Mouse (Mus musculus): Measurements from ENCODE around the gene Mrpl50. TPM values are rescaled to one million over a fixed set of nuclear protein-coding genes. Genes with fewer than 3 reads are reported as not detected.
"Not testable (repeated sequence)": the region's sequence is repeated elsewhere in the genome, so short reads cannot be mapped to it uniquely, and the experiment has no call there.

Gene Mrpl50
- polyA plus RNA-seq, 1 experiment from 2014 or later = 93.6 TPM

DNA sequence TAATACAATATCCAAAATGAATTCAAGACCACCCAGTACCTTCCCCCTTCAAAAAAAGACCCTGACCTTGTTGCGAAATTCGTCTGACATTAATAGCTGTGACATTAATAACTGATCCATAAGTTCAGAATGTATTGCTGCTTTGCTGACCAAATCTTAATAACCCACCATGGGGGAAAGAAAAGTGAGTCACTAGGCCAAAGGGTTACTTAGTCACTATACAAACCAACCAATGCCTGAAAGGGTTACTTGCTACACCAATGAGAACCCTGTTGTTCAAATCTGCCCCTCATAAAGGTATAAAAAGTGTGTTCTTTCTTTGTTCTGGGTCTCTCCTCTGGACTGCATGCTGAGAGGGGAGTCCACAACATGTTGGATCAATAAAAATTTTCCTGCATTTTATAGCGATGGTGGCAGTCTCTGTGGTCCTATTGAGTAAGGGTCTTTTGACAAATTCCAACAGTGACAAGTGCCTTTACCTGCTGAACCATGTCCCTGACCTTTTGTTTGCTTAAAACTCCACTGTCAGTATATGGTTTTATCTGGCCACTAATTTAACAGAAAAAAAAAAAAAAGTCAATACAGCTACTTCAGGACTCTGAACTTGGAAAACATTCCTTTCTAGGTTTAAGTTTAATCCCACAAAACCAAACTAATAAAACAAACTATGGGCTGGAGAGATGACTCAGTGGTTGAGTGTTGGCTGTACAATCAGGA, 34.8 kb downstream of the Mrpl50 start:
- H3K9ac ChIP-seq (replicated peaks; ENCODE audit: low read depth, low read length); ATAC-seq (ENCODE audit: insufficient number of reproducible peaks, insufficient read depth, low FRiP score, low read depth); H3K4me1 ChIP-seq (ENCODE audit: control insufficient read depth, insufficient read depth, low read length); H3K9me3 ChIP-seq (ENCODE audit: control insufficient read depth, low read depth, low read length); H3K36me3 ChIP-seq (ENCODE audit: control insufficient read depth, insufficient read depth, low read length); H3K27me3 ChIP-seq (ENCODE audit: control insufficient read depth, insufficient read depth, low read length); H3K27ac ChIP-seq (ENCODE audit: low read length); H3K4me2 ChIP-seq (replicated peaks; ENCODE audit: low read depth, low read length); H3K4me3 ChIP-seq (ENCODE audit: low read depth, low read length): not testable (repeated sequence)
- WGBS = 65% methylated on average over 3 of the region's 3 CpGs

DNA sequence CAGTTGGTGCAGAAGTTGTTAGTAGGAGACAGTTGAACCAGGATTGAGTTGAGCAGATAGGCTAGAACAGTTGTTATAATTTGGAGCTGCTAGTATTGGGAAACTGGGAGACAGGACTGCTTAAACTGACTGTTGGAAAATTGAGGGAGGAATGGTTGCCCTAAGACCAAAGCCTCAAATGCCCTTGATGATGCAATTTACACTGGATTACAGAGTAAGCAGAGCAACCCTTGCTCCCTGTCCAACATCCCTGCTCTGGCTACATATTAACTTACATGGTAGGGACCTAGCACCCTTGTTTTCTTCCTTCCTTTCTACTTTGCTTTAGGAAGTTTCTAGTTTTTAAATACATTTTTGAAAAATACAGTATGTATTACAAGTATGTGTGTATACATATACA, 35.5 kb downstream of the Mrpl50 start:
- Histone ChIP-seq H3K9ac (replicated peaks; ENCODE audit: low read depth, low read length) (no peak overlapping the region), H3K4me3 (ENCODE audit: low read depth, low read length) (no peak overlapping the region), H3K9me3 (ENCODE audit: control insufficient read depth, low read depth, low read length) (no peaks in the 10 kb centered on the region), H3K27me3 (ENCODE audit: control insufficient read depth, insufficient read depth, low read length) (no peaks in the 10 kb centered on the region), H3K4me1 (ENCODE audit: control insufficient read depth, insufficient read depth, low read length) (no peaks in the 10 kb centered on the region), H3K4me2 (replicated peaks; ENCODE audit: low read depth, low read length) (no peak overlapping the region), H3K27ac (ENCODE audit: low read length) (no peak overlapping the region), H3K36me3 (ENCODE audit: control insufficient read depth, insufficient read depth, low read length) (no peaks in the 10 kb centered on the region)
- no peak for ATAC-seq (ENCODE audit: insufficient number of reproducible peaks, insufficient read depth, low FRiP score, low read depth)

DNA sequence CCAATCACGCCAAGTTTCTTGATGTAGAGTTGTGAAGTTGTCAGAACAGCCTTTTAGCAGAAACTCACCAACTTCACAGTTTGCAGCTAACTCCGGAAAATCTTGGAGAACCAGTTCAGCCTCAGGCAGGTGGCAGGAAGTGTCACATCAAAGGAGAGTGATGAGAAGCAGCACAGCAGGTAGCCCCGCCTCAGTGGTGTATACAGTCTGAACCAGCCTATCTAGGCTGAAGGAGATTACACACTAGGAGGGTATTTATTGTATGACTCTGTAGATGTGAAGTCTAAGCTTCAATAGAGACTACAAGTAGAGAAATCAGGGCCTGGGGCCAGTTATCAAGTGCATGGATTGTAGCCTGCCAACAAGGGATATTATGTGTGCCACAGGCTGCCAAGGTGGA, 40.0 kb downstream of the Mrpl50 start:
- peak overlapping the region; percentile 70; the same call in 1 of the 2 replicates for H3K27ac ChIP-seq (ENCODE audit: low read length)
- H3K4me2 ChIP-seq (replicated peaks; ENCODE audit: low read depth, low read length) = peak overlapping the region; percentile 22
- H3K4me3 ChIP-seq (ENCODE audit: low read depth, low read length) = peak overlapping the region; percentile 19; the same call in 1 of the 2 replicates

DNA sequence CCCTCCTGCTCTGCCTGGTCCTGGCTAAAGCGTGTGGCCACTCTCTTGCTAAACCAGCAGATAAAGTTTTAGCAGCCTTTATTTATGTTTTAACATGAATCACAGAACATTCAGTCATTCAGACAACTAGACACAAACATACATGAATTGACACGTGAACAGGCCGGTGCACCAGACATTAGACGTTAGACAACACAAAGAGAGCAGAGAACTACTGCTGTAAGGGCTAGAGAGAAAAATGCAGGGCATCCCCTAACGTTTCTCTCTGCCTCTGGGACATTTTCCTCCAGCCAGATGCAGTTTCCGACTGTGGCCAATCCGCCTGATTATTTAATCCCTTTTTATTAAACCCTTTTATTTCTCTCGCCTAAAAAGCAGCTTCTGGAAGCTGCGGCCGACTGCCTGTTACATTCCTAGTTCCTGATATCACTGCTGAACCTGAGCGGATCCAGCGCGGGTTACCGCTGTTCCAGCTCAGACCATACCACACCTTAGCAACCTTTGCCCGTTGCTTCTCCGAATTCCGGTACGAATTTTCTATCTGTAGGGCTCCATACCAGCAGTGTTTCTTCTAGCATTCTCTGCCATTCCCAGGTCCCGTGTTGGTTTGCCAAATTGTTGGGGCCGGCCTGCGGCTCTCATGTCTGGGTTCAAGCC, 40.7 kb downstream of the Mrpl50 start:
- no peaks in the 10 kb centered on the region for H3K27me3 ChIP-seq (ENCODE audit: control insufficient read depth, insufficient read depth, low read length)
- no peaks in the 10 kb centered on the region for H3K9me3 ChIP-seq (ENCODE audit: control insufficient read depth, low read depth, low read length)
- ATAC-seq (ENCODE audit: insufficient number of reproducible peaks, insufficient read depth, low FRiP score, low read depth) = peak; percentile 57; the same call in 1 of the 2 replicates
- WGBS = 8% methylated on average over 21 of the region's 21 CpGs
- no peak overlapping the region for H3K9ac ChIP-seq (replicated peaks; ENCODE audit: low read depth, low read length)
- peak overlapping the region; percentile 70 for H3K27ac ChIP-seq (ENCODE audit: low read length)
- H3K4me2 ChIP-seq (replicated peaks; ENCODE audit: low read depth, low read length) = peak overlapping the region; percentile 22
- peak overlapping the region; percentile 19 for H3K4me3 ChIP-seq (ENCODE audit: low read depth, low read length)
- no peaks in the 10 kb centered on the region for H3K4me1 ChIP-seq (ENCODE audit: control insufficient read depth, insufficient read depth, low read length)
- no peaks in the 10 kb centered on the region for H3K36me3 ChIP-seq (ENCODE audit: control insufficient read depth, insufficient read depth, low read length)

More for the DNA sequence above, 40.0 kb downstream of the Mrpl50 start:
- no peaks in the 10 kb centered on the region for H3K36me3 ChIP-seq (ENCODE audit: control insufficient read depth, insufficient read depth, low read length)
- H3K27me3 ChIP-seq (ENCODE audit: control insufficient read depth, insufficient read depth, low read length) = no peaks in the 10 kb centered on the region
- 26% methylated on average over 3 of the region's 3 CpGs for WGBS
- ATAC-seq (ENCODE audit: insufficient number of reproducible peaks, insufficient read depth, low FRiP score, low read depth) = peak; percentile 76
- no peaks in the 10 kb centered on the region for H3K4me1 ChIP-seq (ENCODE audit: control insufficient read depth, insufficient read depth, low read length)
- H3K9ac ChIP-seq (replicated peaks; ENCODE audit: low read depth, low read length) = no peak overlapping the region
- H3K9me3 ChIP-seq (ENCODE audit: control insufficient read depth, low read depth, low read length) = no peaks in the 10 kb centered on the region

- ATAC-seq (ENCODE audit: insufficient number of reproducible peaks, insufficient read depth, low FRiP score, low read depth) = not testable (repeated sequence)
Observed at GRCm38 (mm10) chr4:49479035-49479434, 41.9 kb downstream of the Mrpl50 start.

DNA sequence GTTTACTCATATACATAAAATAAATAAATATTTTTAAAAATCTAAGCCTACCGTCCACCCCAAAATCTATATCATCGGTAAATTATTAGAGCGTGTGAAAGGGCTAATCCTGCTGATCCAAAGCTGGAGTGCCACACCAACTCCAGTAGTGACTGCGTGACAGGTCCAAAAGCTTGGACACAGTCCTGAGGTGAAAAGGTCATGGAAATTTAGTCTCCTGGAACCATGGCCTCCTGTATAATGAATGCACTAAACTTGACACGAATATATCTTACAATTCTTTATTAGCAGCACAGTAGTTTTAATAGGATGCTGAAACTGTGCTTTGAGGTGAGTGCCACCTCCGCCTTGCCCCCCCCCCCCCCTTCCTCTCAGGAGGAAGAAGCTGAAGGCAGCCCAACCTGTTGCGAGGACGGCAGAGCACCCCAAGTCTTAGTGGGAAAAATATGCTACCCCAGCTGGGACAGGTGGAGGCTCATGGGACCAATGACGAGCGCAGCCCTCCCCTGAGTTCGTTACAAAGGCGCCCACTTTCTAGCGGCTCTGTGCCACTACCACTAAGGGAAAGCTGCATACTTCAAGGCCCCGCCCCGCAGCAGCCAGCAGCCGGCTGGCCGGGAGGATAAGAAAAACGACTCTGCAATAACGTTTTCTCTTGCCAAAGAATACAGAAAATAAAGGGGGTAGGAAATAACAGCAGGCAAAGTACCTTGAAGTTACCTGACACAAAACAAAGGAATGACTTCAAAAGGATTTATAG, 42.6 kb downstream of the Mrpl50 start:
- Histone ChIP-seq H3K9ac (replicated peaks; ENCODE audit: low read depth, low read length) (no peak overlapping the region), H3K9me3 (ENCODE audit: control insufficient read depth, low read depth, low read length) (no peaks in the 10 kb centered on the region), H3K36me3 (ENCODE audit: control insufficient read depth, insufficient read depth, low read length) (no peaks in the 10 kb centered on the region), H3K27me3 (ENCODE audit: control insufficient read depth, insufficient read depth, low read length) (no peaks in the 10 kb centered on the region), H3K4me2 (replicated peaks; ENCODE audit: low read depth, low read length) (peak overlapping the region; percentile 40), H3K27ac (ENCODE audit: low read length) (no peak overlapping the region), H3K4me1 (ENCODE audit: control insufficient read depth, insufficient read depth, low read length) (no peaks in the 10 kb centered on the region), H3K4me3 (ENCODE audit: low read depth, low read length) (peak overlapping the region; percentile 12; the same call in 1 of the 2 replicates)
- ATAC-seq (ENCODE audit: insufficient number of reproducible peaks, insufficient read depth, low FRiP score, low read depth) = peak; percentile 81
- WGBS = 22% methylated on average over 19 of the region's 19 CpGs

More at GRCm38 (mm10) chr4:49479035-49479434, 41.9 kb downstream of the Mrpl50 start:
- H3K4me2 ChIP-seq (replicated peaks; ENCODE audit: low read depth, low read length); H3K9ac ChIP-seq (replicated peaks; ENCODE audit: low read depth, low read length); H3K27me3 ChIP-seq (ENCODE audit: control insufficient read depth, insufficient read depth, low read length); H3K9me3 ChIP-seq (ENCODE audit: control insufficient read depth, low read depth, low read length); H3K4me1 ChIP-seq (ENCODE audit: control insufficient read depth, insufficient read depth, low read length); H3K4me3 ChIP-seq (ENCODE audit: low read depth, low read length); H3K36me3 ChIP-seq (ENCODE audit: control insufficient read depth, insufficient read depth, low read length): not testable (repeated sequence)
- H3K27ac ChIP-seq (ENCODE audit: low read length) = 0 out of 2 replicates have a peak overlapping the region, but pooled peaks have one; percentile 21
- WGBS = 16% methylated on average over 2 of the region's 2 CpGs

DNA sequence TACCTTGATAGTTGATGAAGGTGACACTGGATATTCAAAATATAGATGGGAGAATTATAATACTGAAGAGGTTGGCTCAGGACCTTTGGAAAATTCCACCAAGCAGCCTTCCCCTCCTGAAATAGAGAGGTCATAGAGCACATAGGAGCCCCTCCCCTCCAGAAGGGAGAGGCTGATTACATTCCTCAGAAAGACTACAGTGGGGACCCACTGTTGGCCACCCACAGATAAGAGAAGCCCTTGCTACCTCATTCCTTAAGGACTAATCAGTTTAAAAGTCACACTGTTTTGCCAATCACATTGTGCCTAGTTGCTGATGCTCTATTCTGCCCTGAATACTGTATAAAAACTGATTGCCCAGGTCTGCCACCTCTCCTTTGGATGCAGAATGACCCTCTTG, 46.3 kb downstream of the Mrpl50 start:
- Histone ChIP-seq H3K27me3 (ENCODE audit: control insufficient read depth, insufficient read depth, low read length) (no peaks in the 10 kb centered on the region), H3K9ac (replicated peaks; ENCODE audit: low read depth, low read length) (no peak overlapping the region), H3K9me3 (ENCODE audit: control insufficient read depth, low read depth, low read length) (no peaks in the 10 kb centered on the region), H3K4me2 (replicated peaks; ENCODE audit: low read depth, low read length) (no peak overlapping the region), H3K27ac (ENCODE audit: low read length) (no peak overlapping the region), H3K4me1 (ENCODE audit: control insufficient read depth, insufficient read depth, low read length) (no peaks in the 10 kb centered on the region), H3K36me3 (ENCODE audit: control insufficient read depth, insufficient read depth, low read length) (no peaks in the 10 kb centered on the region), H3K4me3 (ENCODE audit: low read depth, low read length) (no peak overlapping the region)
- no peak for ATAC-seq (ENCODE audit: insufficient number of reproducible peaks, insufficient read depth, low FRiP score, low read depth)

DNA sequence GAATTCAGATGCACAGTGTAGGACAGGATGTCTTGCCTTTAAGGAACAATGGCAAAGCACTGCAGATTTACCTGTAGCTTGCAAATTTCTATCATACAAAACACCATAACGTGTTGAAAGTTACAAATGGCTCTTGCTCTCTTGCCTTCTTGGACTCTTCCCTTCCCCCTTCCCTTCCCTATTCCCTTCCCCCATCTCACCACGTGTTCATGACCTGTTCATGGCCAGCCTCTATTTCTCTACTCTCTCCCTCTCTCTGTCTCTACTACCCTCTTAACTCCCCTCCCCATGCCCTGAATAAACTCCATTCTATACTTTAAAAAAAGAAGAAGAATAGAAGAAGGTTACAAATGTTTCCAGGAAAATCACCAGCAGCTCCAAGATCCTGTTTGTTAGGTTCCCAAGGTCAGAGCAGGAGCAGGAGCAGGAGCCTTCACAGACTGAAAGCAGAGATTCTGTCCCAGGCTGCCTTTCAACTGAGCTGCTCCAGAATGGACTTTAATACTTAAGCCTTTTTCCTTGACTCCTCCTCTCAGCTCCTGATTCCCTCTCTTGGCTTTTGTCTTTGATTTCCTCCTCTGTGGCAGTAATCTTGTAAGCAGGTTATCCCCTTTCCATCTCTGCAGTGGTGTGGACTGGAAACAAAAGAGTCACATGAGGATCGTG, 47.3 kb downstream of the Mrpl50 start, which contains the start of gene Acnat1:
Gene Acnat1 (minus strand): TSS at position 478 of the 666 bp plus-strand sequence.
- no peak within 1 kb of the TSS for H3K4me3 ChIP-seq (ENCODE audit: low read depth, low read length)
- no peak within 1 kb of the TSS for H3K4me2 ChIP-seq (replicated peaks; ENCODE audit: low read depth, low read length)
- H3K27ac ChIP-seq (ENCODE audit: low read length) = no peak within 1 kb of the TSS
- no peaks in the 10 kb centered on the region for H3K9me3 ChIP-seq (ENCODE audit: control insufficient read depth, low read depth, low read length)
- 48% methylated on average over 3 of the region's 3 CpGs for WGBS
- no peak for ATAC-seq (ENCODE audit: insufficient number of reproducible peaks, insufficient read depth, low FRiP score, low read depth)
- no peaks in the 10 kb centered on the region for H3K36me3 ChIP-seq (ENCODE audit: control insufficient read depth, insufficient read depth, low read length)
- no peak within 1 kb of the TSS for H3K9ac ChIP-seq (replicated peaks; ENCODE audit: low read depth, low read length)
- no peaks in the 10 kb centered on the region for H3K27me3 ChIP-seq (ENCODE audit: control insufficient read depth, insufficient read depth, low read length)
- no peaks in the 10 kb centered on the region for H3K4me1 ChIP-seq (ENCODE audit: control insufficient read depth, insufficient read depth, low read length)
